Mouse (Mus musculus) liver, embryonic 15.5 days (tissue): ENCODE data around the gene Ctdnep1. TPM values are rescaled to one million over a fixed set of nuclear protein-coding genes. Genes with fewer than 3 reads are reported as not detected.

Experiments
- ATAC-seq: fragments of 200-750 bp; cut with Nextera tagmentation; 2 replicates; pipeline ENCODE4 v1.8.0; 2017; ENCODE audit warnings: moderate number of reproducible peaks, mild to moderate bottlenecking, moderate library complexity; ENCODE audit not compliant: insufficient read depth
- H3K27ac ChIP-seq: fragments of 300-500 bp; sonication (generic); replicated peaks from 2 replicates; pipeline ENCODE4 v1.5.1; 2015; ENCODE audit warnings: mild to moderate bottlenecking, inconsistent platforms
- H3K27me3 ChIP-seq: fragments of 300-500 bp; sonication (generic); 2 replicates; pipeline ENCODE4 v1.6.1; 2015; ENCODE audit warnings: mild to moderate bottlenecking, inconsistent platforms
- H3K36me3 ChIP-seq: fragments of 300-500 bp; sonication (generic); replicated peaks from 2 replicates; pipeline ENCODE4 v1.6.1; 2015; ENCODE audit warnings: moderate library complexity, mild to moderate bottlenecking, inconsistent platforms
- H3K4me1 ChIP-seq: fragments of 300-500 bp; sonication (generic); replicated peaks from 2 replicates; pipeline ENCODE4 v1.6.1; 2015; ENCODE audit warnings: inconsistent platforms
- H3K4me2 ChIP-seq: fragments of 300-500 bp; sonication (generic); 2 replicates; pipeline ENCODE4 v1.6.1; 2015; ENCODE audit warnings: moderate library complexity, mild to moderate bottlenecking, inconsistent platforms
- H3K4me3 ChIP-seq: fragments of 300-500 bp; sonication (generic); replicated peaks from 2 replicates; pipeline ENCODE4 v1.5.1; 2015; ENCODE audit warnings: mild to moderate bottlenecking, inconsistent platforms
- H3K9ac ChIP-seq: fragments of 300-500 bp; sonication (generic); 2 replicates; pipeline ENCODE4 v1.6.1; 2015; ENCODE audit warnings: moderate library complexity, mild to moderate bottlenecking, inconsistent platforms
- H3K9me3 ChIP-seq: fragments of 300-500 bp; sonication (generic); replicated peaks from 2 replicates; pipeline ENCODE4 v1.6.1; 2016; ENCODE audit warnings: inconsistent platforms
- WGBS: fragments of 180-500 bp; shearing (Covaris S2); methylation state at CpG from one replicate; pipeline ENCODE4 v1.1.7; 2015; ENCODE audit warnings: mixed read lengths; ENCODE audit not compliant: insufficient replicate concordance; 5-methylcytosine and 5-hydroxymethylcytosine counted together
- polyA plus RNA-seq: library from polyadenylated mRNA; unstranded; fragments of >200 nt; fragmentation: Nextera tagmentation; extraction: Ambion mirVana; gene quantifications from 2 replicates; pipeline ENCODE4 v1.2.1, GENCODE M21; 2015

Ctdnep1 gene
- polyA plus RNA-seq, 1 experiment from 2014 or later = 8.9 TPM

- no peak for ATAC-seq
- Histone ChIP-seq H3K9ac (no peak overlapping the region; the same call in 1 of the 2 replicates), H3K4me3 (no peak overlapping the region; the same call in 1 of the 2 replicates), H3K27me3 (no peaks in the 10 kb centered on the region), H3K4me1 (peaks cover 68% of the 10 kb centered on the region), H3K27ac (peak overlapping the region; percentile 99), H3K36me3 (peaks cover 37% of the 10 kb centered on the region), H3K4me2 (no peak overlapping the region), H3K9me3 (no peaks in the 10 kb centered on the region)
- 85% methylated on average over 27 of the region's 27 CpGs for WGBS
Measured at GRCm38 (mm10) chr11:69998567-69999491, 17.9 kb downstream of the Ctdnep1 start.

- Histone ChIP-seq H3K27me3 (no peaks in the 10 kb centered on the region), H3K4me3 (peak overlapping the region; percentile 73; the same call in 1 of the 2 replicates), H3K4me2 (peak overlapping the region; percentile 100; the same call in 1 of the 2 replicates), H3K27ac (peak overlapping the region; percentile 45), H3K9me3 (no peaks in the 10 kb centered on the region), H3K4me1 (peaks cover 60% of the 10 kb centered on the region), H3K36me3 (peaks cover 32% of the 10 kb centered on the region), H3K9ac (0 out of 2 replicates have a peak overlapping the region, but pooled peaks have one; percentile 1)
- ATAC-seq = no peak
- WGBS = 75% methylated on average over 8 of the region's 8 CpGs
Measured at GRCm38 (mm10) chr11:69999666-70000065, 18.7 kb downstream of the Ctdnep1 start.

DNA sequence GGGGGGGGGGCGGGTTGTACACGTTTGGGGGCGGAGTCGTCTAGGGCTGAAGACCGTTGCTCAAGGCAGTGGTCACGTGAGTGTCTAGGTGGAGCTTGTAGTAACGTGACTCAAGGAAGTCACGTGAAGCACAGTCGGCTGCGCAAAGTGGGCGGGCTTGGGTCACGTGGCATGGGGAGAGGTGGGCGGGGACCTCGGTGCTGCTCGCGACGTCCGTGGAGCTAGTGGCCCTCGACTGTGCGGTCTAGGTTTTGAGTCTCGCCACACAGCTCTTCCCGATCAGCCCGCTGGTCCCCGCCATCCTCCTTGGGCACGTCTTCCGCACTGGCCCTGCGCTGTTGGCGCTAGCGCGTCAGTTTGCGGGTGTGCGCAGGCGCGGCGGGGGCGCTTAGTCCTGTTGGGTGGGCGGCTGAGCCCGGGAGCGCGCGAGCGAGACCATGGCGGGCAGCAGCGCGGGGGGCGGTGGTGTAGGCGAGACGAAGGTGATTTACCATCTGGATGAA, 19.5 kb downstream of the Ctdnep1 start, which contains the start of gene Dvl2:
Gene Dvl2 (plus strand): TSS at position 200 of the 503 bp plus-strand sequence.
- peak within 1 kb of the TSS; percentile 76 for H3K9ac ChIP-seq
- peak within 1 kb of the TSS; percentile 73 for H3K4me3 ChIP-seq
- H3K4me1 ChIP-seq = peaks cover 55% of the 10 kb centered on the region
- H3K4me2 ChIP-seq = peak within 1 kb of the TSS; percentile 100
- ATAC-seq = peak; percentile 11
- H3K27ac ChIP-seq = peak within 1 kb of the TSS; percentile 85
- H3K9me3 ChIP-seq = no peaks in the 10 kb centered on the region
- under 1% methylated on average over 48 of the region's 48 CpGs for WGBS
- H3K36me3 ChIP-seq = peaks cover 35% of the 10 kb centered on the region
- H3K27me3 ChIP-seq = no peaks in the 10 kb centered on the region

GRCm38 (mm10) chr11:70001159-70001558, 20.2 kb downstream of the Ctdnep1 start:
- H3K4me3 ChIP-seq = peak overlapping the region; percentile 73
- peak overlapping the region; percentile 85 for H3K27ac ChIP-seq
- H3K4me1 ChIP-seq = peaks cover 55% of the 10 kb centered on the region
- peak overlapping the region; percentile 76 for H3K9ac ChIP-seq
- H3K27me3 ChIP-seq = no peaks in the 10 kb centered on the region
- H3K9me3 ChIP-seq = no peaks in the 10 kb centered on the region
- H3K4me2 ChIP-seq = peak overlapping the region; percentile 100
- peaks cover 40% of the 10 kb centered on the region for H3K36me3 ChIP-seq
- no peak for ATAC-seq
- WGBS = 13% methylated on average over 8 of the region's 8 CpGs

GRCm38 (mm10) chr11:70001865-70002264, 20.9 kb downstream of the Ctdnep1 start:
- peak overlapping the region; percentile 73; the same call in 1 of the 2 replicates for H3K4me3 ChIP-seq
- H3K4me2 ChIP-seq = peak overlapping the region; percentile 100
- no peak overlapping the region for H3K9ac ChIP-seq
- peaks cover 54% of the 10 kb centered on the region for H3K4me1 ChIP-seq
- peaks cover 47% of the 10 kb centered on the region for H3K36me3 ChIP-seq
- ATAC-seq = no peak
- no peaks in the 10 kb centered on the region for H3K27me3 ChIP-seq
- no peaks in the 10 kb centered on the region for H3K9me3 ChIP-seq
- H3K27ac ChIP-seq = no peak overlapping the region

- no peak overlapping the region for H3K4me2 ChIP-seq
- H3K9me3 ChIP-seq = no peaks in the 10 kb centered on the region
- 75% methylated on average over 2 of the region's 2 CpGs for WGBS
- no peak for ATAC-seq
- no peak overlapping the region for H3K4me3 ChIP-seq
- H3K9ac ChIP-seq = no peak overlapping the region
- peaks cover 52% of the 10 kb centered on the region for H3K36me3 ChIP-seq
- H3K4me1 ChIP-seq = peaks cover 48% of the 10 kb centered on the region
- no peaks in the 10 kb centered on the region for H3K27me3 ChIP-seq
- no peak overlapping the region for H3K27ac ChIP-seq
Measured at GRCm38 (mm10) chr11:70002471-70002870, 21.5 kb downstream of the Ctdnep1 start.

- peaks cover 55% of the 10 kb centered on the region for H3K36me3 ChIP-seq
- no peak for ATAC-seq
- no peak overlapping the region for H3K4me2 ChIP-seq
- peaks cover 24% of the 10 kb centered on the region for H3K4me1 ChIP-seq
- no peak overlapping the region for H3K9ac ChIP-seq
- H3K27ac ChIP-seq = no peak overlapping the region
- 65% methylated on average over 5 of the region's 5 CpGs for WGBS
- H3K4me3 ChIP-seq = no peak overlapping the region
- no peaks in the 10 kb centered on the region for H3K27me3 ChIP-seq
- no peaks in the 10 kb centered on the region for H3K9me3 ChIP-seq
Measured at GRCm38 (mm10) chr11:70005521-70005920, 24.6 kb downstream of the Ctdnep1 start.

DNA sequence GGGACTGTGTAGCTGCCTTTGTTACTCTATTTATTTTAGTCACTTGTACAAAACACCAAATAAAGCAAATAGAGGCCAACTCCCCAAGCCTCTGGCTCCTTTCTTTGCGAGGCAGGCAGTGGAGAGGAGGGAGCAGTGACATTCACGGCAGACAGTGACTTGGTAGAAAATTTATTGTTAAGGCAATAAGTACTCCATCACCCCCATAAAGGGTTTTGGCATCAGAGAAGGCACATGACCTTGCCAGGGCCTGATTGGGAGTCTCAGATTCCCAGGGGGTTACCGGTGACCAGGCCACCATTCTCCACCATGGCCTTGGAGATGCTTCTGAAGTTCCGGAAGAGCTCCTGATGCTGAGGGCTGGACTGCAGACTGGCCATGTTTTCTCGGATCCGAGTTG, 29.1 kb downstream of the Ctdnep1 start:
- Histone ChIP-seq H3K9ac (no peak overlapping the region), H3K27ac (no peak overlapping the region), H3K9me3 (no peaks in the 10 kb centered on the region), H3K27me3 (no peaks in the 10 kb centered on the region), H3K4me3 (no peak overlapping the region), H3K36me3 (peaks cover 79% of the 10 kb centered on the region), H3K4me1 (peaks cover 18% of the 10 kb centered on the region), H3K4me2 (no peak overlapping the region)
- WGBS = 84% methylated on average over 6 of the region's 6 CpGs
- no peak for ATAC-seq

DNA sequence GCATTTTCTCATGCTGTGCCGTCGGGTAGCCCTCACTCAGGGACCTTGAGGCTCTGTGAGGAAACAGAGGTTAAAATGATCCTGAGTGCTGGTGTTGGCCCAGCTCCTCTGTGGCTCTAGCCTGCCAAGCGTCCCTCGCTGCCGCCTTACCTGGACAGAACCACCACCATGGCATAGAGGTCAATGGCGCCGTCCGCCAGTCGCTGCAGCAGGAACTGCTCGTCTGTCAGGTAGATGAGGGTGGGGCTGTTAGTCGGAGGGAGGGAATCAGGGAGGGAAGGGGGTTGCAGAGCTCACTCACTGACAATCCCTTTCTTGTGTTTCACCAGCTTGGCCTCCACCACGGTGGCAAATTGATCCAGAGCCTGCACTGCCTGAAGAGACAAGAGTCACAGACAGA, 29.6 kb downstream of the Ctdnep1 start:
- Histone ChIP-seq H3K27ac (no peak overlapping the region), H3K9ac (no peak overlapping the region), H3K4me3 (no peak overlapping the region), H3K4me1 (peaks cover 21% of the 10 kb centered on the region), H3K9me3 (no peaks in the 10 kb centered on the region), H3K4me2 (no peak overlapping the region), H3K27me3 (no peaks in the 10 kb centered on the region), H3K36me3 (peaks cover 78% of the 10 kb centered on the region)
- WGBS = 84% methylated on average over 12 of the region's 12 CpGs
- ATAC-seq = no peak

GRCm38 (mm10) chr11:70010961-70011360, 30.0 kb downstream of the Ctdnep1 start:
- H3K4me3 ChIP-seq = no peak overlapping the region
- no peaks in the 10 kb centered on the region for H3K27me3 ChIP-seq
- H3K9ac ChIP-seq = no peak overlapping the region
- ATAC-seq = no peak
- 76% methylated on average over 10 of the region's 10 CpGs for WGBS
- H3K36me3 ChIP-seq = peaks cover 75% of the 10 kb centered on the region
- H3K9me3 ChIP-seq = no peaks in the 10 kb centered on the region
- peaks cover 25% of the 10 kb centered on the region for H3K4me1 ChIP-seq
- H3K27ac ChIP-seq = no peak overlapping the region
- H3K4me2 ChIP-seq = no peak overlapping the region

DNA sequence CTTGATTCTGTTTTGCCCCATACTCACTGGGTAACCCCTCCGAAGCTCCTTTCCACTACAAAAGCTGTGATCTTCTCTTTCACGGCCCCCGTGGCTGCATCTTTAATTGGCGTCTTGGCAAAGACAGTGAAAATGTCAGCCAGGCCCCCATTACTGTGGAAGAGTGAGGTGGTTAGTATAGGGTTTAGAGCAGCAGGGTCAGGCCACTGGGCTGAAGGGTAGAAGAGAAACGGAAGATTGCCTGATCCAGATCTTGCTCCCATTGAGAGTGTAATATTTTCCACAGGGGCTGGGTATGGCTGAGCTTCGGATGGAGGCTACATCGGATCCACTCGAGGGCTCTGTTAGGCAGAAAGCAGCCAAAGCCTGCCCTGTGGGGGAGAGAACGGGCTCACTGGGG, 32.0 kb downstream of the Ctdnep1 start:
- Histone ChIP-seq H3K4me1 (peaks cover 31% of the 10 kb centered on the region), H3K9ac (no peak overlapping the region), H3K27ac (no peak overlapping the region), H3K9me3 (no peaks in the 10 kb centered on the region), H3K4me2 (no peak overlapping the region), H3K27me3 (no peaks in the 10 kb centered on the region), H3K36me3 (peaks cover 56% of the 10 kb centered on the region), H3K4me3 (no peak overlapping the region)
- WGBS = 80% methylated on average over 9 of the region's 9 CpGs
- ATAC-seq = no peak
